Mouse (Mus musculus) right cerebral cortex, adult 2 months (tissue): ENCODE data around the gene Slc16a1.
A peak's percentile ranks its signal among the peaks of the same experiment; 100 is the strongest.

Experiments used
- DNase-seq, 2 experiments: peaks; one replicate each; pipeline ENCODE4 v3.0.0; 2021 to 2022; ENCODE audit warnings: low spot score in 2 of 2

The Slc16a1 gene

DNA sequence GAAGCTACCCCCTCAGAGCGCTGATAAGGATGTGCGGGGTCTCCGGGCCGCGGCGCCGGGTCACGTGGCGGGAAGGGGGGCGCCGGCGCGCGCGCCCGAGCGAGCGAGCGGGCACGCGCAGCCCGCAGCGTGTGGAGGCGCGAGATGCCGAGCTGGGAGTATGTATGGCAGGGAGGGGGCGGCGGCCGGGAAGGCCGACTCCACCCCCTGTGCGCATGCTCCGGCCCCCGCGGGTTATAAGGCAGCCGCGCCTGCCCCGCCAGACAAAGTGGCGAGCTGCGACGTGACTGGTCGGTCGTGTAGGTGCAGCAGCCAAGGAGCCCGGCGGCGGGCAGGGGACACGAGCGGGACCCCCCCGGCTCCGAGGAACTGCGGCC lies at the start of gene Slc16a1:
Gene Slc16a1, plus strand, starts transcription at position 266 of the 377 bp plus-strand sequence.
- DNase-seq = peak; percentile 85 to 86

- no peak for DNase-seq
Measured at GRCm38 (mm10) chr3:104596451-104597134, 41.9 kb upstream of the Slc16a1 start.

GRCm38 (mm10) chr3:104597135-104597764 lies 41.2 kb upstream of the Slc16a1 start:
- peak; percentile 88 to 92 for DNase-seq

- no peak for DNase-seq
Measured at GRCm38 (mm10) chr3:104599296-104600150, 38.9 kb upstream of the Slc16a1 start.

DNA sequence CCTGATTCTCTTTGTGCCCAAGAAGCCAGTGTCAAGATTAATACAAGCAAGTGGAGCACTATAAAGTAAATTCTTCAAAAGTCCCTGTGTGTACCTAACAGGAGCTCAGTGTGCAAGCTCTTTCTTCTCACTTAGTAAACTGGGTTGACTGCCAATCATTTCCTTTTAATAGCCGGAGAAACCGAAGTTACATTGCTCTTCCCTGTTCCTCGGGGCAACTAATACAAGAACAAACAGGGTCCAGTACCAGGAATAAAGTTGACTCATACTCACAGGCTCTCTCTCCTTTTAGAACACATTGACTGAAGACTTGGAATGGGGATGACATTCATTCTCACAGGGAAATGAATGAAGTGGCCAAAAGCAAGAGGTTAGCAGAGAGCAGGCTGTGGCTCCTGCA lies 37.8 kb upstream of the Slc16a1 start:
- no peak for DNase-seq

DNA sequence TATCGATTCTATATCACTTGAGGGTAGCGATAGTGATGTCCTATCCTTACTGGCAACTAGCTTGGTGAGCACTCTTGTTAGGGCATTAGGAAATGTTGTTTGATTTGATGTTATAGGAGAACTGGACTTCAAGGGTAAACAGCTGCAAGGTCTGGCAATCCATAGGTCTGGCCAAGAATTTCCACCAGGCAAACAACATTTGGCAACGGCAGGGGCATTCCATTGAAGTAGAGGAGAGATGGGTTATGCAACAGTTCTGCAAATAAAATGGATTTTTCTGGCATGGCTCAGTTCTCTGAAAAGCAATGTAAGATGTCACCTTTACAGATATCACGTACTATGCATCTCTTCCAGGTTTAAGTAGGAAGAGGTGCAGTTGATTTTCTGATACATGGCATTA lies 36.8 kb upstream of the Slc16a1 start:
- no peak for DNase-seq

GRCm38 (mm10) chr3:104609690-104610380 lies 28.6 kb upstream of the Slc16a1 start:
- no peak for DNase-seq

DNA sequence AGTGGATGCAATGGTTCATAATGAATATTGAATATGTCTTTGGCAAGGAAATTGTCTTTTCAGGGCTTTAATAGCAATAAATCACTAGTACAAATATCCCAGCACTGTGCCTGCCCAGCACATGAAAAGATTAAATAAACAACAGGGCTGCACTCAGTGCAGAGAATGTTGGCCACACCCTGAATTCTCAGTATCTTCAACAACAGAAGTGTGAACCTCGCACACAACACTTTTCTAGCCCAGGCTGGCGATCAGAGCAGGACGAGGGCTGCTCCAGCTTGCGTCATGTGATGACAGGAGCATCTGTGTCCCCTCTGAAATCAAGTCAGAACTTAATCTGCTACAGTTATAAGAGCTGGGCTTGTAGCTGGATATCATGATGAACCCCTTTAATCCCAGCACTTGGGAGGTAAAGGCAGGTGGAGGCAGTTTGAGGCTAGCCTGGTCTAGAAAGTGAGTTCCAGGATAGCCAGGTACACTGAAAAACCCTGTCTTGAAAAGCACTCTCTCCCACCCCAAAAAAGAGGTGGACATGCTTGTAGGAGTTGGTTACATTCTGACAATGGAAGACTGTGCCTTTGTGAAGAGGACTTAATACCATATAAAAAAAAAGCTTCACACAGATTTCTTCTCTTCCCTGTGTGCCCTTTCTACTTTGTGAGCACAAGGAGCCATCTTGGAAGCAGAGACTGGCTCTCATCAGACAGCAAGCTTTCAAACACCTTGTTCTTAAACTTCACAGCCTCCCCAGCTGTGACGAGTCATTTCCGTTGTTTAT lies 27.8 kb upstream of the Slc16a1 start:
- DNase-seq = no peak

GRCm38 (mm10) chr3:104611951-104612350 lies 26.5 kb upstream of the Slc16a1 start:
- no peak for DNase-seq

DNA sequence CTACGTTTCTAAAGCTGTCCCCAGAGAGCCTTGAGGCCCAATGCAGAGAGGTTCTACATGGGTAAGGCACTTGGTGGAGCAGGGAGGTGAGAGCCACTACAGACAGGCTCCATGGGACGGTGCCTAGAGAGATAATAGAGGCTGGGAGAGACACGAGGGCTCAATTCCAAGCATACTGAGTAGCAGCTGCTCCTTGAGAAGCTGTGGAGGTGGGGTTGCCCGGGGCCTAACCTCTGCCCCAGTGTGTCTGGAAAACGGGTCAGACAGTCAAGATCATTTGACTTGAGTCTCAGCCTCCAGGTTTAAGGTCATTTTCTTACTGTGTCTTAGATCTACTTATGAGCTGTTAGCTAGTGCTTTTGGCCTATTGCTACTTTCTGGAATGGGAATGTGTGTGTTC lies 25.4 kb upstream of the Slc16a1 start:
- DNase-seq = no peak

GRCm38 (mm10) chr3:104614081-104614480 lies 24.4 kb upstream of the Slc16a1 start:
- DNase-seq = no peak

- no peak for DNase-seq
Measured at GRCm38 (mm10) chr3:104615216-104615615, 23.3 kb upstream of the Slc16a1 start.

DNA sequence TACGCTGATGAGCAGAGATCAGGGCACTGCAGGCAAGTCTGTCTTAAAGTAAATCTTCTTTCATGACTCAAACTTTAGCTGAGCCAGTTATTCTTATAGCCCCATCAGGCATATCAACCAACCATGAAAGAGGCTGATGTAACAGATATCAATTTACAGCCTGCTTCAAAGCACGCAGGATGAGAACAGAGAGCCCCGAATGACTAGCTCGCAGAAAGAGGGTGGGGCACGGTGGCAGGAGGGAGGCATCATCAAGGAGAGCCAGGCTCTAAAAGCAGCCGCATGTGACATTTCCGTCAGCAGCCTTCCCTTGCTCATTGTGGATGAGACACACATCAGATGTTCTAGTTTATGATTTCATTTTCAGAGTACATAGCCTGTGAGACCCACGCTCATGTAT lies 22.3 kb upstream of the Slc16a1 start:
- DNase-seq = peak; percentile 48 to 56

DNA sequence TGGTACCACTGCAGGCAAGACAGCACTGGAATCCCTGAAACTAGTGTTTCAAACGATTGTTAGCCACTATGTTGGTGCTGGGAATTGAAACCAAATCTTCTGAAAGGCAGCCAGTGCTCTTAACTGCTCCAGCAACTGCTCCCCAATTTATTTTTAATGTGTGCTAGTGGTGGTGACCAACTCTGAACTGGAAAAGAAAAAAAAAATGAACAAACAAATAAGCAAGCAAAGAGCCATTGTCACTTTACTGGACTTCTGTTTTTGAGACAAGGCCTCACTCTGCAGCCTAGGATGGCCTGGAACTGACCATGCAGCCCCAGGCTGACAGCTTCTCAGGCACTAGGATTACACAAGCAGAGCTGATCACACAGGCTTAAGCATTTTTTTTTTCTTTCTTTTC lies 16.6 kb upstream of the Slc16a1 start:
- DNase-seq = no peak

DNA sequence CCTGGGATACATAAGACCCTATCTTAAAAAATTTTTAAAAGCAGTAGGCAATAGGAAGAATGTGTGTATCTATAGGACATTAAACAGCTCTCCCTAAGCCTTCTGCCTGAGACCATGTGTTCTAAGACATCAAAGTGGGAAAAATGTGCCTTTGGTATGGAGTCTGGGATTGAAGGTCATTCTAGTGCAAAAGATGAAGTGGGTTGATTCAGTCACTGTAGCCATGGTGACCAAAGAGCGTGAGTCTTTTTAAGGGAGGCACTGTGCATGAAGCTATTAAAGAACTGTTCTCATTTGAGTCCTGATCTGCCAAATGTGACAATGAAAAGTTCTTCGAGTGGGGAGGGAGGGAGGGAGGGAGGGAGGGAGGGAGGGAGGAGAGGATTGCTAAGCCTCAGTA lies 8.7 kb upstream of the Slc16a1 start:
- no peak for DNase-seq

GRCm38 (mm10) chr3:104630941-104631340 lies 7.5 kb upstream of the Slc16a1 start:
- DNase-seq = no peak

- DNase-seq = no peak
Measured at GRCm38 (mm10) chr3:104632560-104633162, 5.8 kb upstream of the Slc16a1 start.

- DNase-seq = no peak
Measured at GRCm38 (mm10) chr3:104636491-104636890, 2.0 kb upstream of the Slc16a1 start.

GRCm38 (mm10) chr3:104637427-104638402 lies 753 bp upstream of the Slc16a1 start:
- DNase-seq = peak; percentile 35 to 56
